Mouse (Mus musculus): ENCODE measurements around the gene Atp5e.
A peak's percentile ranks its signal among the peaks of the same experiment; 100 is the strongest.

Atp5e gene

DNA sequence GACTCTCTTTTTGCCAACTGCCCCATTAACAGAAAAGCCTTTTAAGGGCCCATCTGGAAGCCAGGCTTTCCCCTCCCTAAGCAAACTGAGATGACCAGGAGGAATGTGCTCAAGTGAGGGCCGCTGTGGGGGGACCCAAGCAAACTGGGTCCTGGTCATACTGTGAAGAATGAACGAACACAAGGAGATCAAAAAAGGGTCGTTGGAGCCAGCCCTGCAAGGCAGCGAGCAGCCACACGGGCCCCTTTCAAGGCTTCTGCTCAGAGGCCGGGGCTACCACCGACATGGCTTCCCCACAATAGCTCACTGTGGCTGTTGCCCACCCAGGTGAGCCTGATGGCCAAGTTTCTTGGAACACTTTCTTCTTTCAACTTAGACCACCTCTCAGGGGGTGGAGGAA lies 17.4 kb downstream of the Atp5e start:
- DNase-seq = no peak

DNA sequence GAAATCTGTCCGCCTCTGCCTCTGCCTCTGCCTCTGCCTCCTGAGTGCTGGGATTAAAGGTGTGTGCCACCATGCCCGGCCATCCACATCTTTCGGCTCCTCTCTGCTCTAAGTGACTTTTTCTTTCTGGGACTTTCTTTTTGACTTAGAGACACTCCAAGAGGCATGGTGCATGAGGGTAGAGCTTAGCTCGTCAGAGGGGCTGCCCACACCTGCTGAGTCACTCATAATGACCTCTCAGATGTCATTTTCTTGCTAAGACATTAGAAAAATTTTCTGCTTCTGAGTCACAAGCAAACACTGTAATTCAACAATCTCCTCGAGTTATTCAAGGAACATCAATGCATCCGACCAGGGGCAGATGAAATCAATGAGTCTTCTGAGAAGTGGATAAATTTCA lies 18.9 kb downstream of the Atp5e start:
- DNase-seq = no peak

DNA sequence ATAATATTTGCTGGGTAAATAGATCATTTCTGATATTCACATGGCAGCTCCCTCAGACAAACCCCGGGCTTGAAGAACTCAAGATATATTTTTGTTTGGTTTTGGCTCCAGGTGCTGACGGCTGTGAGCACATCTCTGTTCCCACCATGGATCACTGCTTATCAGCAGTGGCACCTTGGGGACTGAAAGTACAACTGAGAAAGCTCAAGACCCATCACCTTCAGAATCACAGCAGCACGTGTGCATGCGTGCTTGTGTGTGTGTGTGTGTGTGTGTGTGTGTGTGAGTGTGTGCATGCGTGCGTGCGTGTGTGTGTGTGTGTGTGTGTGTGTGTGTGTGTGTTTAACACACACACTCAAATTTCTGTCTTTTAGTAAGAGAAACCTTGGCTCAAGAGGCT lies 19.5 kb downstream of the Atp5e start:
- no peak for DNase-seq

DNA sequence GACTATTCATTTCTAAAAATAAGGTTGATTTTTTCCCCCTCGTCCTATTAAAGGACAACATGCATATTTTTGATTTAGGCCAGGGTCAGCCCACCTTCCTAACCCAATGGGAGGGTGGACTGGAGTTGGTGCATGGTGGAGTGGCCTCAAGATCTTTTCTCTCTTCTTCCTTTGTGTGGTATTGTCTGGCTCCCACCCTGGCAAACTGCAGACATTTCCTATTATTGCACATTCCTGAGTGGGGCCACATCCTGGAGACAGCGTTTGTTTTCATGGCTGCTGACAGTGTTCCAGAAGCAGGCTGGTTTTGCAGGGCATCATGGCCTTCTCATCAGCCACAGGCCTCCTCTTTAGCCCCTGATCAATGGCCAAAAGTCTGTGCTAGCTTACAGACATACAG lies 20.9 kb downstream of the Atp5e start:
- DNase-seq = no peak

DNA sequence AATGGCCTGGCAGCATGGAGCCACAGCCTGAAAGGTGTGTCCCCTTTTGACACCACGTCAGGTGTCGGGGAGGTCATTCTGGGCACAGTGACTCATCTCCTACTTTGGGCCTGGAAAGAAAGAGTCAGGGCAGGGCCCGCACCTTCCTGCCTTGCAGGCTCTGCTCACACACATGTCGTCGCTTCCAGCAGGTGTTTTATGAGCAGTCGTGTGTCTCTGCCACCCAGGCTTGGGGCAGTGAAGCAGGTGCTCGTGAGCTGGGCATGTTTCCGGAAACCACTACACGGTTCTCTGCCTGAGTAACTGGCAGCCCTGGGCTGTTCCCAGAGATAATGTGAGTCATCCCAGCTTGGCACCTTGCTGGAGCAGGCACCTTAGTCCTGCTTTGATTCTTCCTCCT lies 21.4 kb downstream of the Atp5e start:
- peak in 1 of 2 experiments; percentile 20 for DNase-seq

DNA sequence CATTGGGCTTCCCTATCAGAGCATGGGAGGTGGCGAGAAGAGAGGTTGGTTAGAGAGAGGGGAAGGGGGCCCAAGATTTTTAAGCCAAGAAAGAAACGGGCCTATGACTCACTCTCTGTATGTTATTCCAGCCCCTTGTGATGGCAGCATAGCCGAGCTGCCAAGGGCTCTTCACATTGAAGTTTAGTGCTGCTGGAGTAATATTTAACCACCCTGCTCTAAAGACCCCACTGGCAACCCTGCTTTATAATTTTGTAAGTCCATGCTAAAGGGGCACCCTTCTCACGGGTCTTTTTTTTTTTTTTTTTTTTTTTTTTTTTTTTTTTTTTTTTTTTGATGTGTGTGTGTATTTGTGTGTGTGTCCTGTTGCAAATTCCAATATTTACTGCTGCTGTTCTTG lies 22.0 kb downstream of the Atp5e start:
- no peak for DNase-seq

DNA sequence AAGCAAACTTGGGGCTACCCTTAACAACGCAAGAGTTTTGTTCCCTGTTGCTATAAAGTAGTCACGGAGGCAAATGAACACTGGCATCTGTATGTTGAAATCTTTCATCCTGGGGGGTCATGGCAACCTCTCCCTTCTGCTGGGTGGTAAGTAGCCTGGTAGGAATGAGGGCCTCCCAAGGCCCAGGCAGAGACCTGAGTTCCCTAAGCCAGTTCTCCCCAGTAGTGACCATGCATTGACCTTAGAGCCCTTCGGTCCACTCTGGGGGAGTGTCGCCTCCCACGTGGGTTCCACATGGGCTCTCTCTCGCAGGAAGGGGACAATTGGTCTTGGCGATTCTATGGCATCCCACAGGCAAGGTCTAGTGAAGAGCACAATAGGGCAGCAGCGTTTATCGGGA lies 23.9 kb downstream of the Atp5e start:
- no peak for DNase-seq

DNA sequence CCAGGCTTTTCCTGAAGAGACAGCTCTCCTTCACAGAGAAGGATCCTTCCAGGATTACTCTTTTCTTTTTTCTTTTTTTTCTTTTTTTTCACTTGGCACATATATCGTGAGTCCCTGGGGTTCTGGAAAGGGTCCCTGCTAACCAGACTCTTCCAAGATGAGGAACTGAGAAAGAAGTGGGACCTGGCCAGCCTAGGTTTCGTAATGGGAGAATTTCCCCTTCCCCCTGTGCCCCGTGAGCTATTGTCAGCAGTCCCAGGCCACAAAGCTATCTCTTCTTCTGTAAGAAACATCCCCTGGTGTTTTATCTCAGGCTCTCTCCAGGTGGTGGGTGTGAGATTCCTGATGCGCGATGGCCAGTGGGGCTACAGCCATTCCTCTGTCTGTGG lies 24.5 kb downstream of the Atp5e start:
- DNase-seq = no peak

DNA sequence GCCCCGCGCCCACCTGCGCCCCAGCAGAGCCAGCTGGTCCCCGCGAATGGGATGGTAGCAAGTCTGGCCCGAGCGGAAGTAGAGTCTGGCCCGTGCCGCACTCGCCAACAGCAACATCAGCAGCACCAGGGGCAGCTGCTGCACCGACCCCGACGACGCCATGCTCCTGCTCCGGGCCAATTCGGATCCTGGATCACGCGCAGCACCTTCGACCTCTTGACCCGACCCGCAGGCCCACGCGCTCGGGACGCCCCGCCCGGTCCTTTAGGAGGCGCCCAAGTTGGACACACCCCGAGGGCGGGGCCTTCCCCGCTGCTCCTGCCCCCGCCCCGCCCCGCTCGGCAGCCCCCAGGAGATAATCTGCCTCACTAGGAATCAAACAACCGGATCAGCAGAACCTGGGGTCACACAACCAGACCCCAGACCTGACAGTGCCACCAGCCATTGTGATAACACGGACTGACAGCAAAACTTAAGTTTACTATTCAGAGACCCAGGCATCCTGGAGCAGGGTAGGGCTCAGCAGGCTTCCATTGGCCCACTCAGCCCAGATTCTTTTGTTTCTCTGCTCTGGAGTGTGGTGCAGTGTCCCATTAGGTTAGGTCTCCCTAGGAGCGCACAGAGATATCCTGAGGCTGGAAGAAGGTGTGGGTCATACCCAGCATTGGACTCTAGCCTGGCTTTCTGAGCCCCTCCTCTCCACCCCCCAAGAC lies 25.0 kb downstream of the Atp5e start, which contains the start of gene Ctsz:
Gene Ctsz (minus strand): TSS at position 303 of the 713 bp plus-strand sequence.
- peak; percentile 80 to 85 for DNase-seq

DNA sequence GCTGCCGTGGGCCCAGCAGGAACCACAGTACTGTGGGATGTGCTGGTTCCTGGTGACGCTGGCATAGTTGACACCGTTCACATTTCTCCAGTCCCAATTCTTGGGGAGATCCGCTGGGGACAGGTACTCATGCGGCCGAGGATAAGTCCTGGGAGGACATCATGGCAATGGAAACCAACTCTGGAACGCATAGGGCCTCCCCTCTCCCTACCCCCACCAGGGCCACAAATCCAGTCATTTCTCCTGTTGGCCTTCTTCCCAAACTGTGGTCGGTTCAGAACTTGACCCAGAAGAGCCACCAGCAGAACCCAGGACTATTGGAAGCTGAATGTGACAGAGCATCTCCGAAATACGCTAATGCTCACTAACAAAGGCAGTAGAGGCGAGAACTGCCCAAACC lies 25.7 kb downstream of the Atp5e start:
- DNase-seq = no peak

DNA sequence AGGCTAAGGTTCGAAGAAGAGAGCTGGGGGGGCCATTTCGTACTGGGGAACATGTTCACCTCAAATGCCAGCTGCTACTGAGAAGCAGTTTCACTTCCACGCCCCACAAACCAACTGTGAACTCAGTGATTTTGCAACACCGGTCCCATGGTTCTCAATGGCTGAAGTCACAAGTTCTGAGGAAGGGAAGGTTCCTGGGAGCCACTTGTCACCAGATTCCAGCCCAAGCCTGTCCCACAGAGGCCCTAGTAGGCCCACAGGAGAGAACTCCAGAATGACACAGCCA lies 26.3 kb downstream of the Atp5e start:
- no peak for DNase-seq

DNA sequence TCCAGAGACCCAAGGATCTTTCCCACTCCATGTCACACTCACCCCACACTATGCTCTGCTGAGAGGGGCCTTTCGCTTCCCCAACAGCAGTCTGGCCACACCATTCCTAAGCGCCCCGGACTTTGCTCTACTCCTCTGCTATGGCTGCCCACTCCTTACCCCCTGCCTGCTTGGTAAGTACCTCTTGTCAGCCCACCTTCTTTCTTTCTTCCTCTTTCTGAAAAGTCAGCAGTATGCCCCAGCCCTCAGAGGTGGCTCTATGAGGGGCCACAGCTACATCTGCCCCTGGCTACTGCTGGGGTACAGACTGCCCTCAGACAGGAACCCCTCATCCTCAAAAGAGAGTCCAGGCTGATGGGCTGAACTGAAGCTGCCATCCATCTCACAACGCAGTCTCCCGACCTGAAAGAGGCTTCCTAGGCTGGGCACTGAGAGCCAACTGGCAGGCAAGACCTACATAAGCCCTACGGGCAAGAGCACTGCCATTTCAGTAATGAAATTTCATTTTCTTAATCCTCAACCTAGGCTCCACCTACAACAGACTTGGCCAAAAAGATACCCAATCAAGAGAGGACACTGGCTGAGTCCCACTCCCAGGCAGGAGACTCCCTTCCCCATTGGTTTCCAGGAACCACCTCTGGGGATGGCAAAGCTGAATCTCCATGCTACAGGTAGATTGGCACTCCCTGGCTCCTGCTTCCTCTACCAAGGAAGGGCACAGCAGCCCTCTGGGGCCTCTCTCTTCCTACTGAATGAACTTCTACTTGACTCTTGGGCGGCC lies 26.8 kb downstream of the Atp5e start:
- DNase-seq = no peak

DNA sequence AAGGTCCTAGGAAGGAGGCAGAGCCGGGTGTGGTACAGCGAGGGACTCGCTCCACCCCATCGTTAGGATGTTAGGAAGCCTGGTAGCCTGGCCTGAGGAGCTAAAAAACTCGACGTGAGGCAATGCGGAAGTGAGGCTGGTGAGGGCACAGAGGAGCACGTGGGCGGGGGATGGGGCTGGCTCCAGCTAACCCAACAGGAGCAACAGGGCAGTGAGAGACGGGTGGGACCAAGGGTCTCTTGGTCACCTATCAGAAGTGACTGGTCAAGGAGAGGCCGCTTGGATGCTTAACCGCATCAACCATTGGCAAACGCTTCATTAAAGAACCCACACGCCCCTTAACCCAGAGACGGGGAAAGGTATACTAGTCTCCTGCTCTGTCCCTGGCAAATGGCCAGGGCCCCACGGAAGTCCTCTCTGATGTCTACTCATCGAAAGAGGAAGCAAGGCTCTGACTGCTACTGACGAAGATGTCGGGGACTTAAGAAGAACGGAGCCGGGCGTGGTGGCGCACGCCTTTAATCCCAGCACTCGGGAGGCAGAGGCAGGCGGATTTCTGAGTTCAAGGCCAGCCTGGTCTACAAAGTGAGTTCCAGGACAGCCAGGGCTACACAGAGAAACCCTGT lies 27.7 kb downstream of the Atp5e start:
- DNase-seq = no peak

DNA sequence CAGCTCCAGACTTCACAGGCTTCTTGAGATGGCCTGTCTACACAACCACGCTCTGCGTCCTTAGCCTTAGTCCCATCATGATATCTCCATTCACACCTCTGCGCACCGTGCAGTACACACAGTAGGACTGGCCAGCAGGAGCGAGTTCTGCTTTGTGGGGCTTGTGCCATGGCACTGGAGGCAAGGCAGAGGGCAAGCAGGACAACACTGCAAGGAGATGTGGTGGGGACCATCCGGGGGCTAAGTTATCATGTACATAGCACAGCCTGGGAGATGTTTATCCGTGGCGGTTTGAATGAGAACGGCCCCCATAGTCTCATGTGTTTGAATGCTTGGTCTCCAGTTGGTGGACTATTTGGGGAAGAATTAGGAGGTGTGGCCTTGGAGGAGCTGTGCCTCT lies 29.0 kb downstream of the Atp5e start:
- DNase-seq = no peak

DNA sequence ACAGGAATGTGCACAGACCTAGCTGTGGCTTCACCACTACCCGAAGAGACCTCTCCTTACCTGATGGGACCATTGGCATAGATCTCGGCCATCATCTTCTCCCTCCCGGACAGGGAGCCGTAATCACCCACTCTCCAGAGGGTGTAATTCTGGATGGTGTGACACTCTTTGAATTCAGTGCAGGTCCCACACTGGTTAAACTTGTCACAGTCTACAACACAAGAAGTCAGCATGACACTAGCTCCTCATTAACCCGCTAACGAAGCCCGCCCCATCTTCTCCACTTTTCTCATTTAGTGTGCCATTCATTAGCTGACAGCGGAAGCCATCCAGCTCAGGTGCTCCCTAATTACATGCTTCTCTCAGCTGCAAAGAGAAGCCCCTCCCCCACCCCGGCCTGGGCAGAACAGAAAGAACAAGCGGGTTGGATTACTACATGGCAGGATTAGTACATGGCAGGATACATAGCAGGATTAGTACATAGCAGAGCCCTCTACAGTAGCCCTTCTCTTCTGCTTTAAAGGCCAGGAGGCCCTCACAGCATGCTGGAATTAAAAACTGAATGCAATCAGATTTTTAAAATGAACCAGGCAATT lies 34.8 kb downstream of the Atp5e start:
- peak; percentile 27 to 61 for DNase-seq

DNA sequence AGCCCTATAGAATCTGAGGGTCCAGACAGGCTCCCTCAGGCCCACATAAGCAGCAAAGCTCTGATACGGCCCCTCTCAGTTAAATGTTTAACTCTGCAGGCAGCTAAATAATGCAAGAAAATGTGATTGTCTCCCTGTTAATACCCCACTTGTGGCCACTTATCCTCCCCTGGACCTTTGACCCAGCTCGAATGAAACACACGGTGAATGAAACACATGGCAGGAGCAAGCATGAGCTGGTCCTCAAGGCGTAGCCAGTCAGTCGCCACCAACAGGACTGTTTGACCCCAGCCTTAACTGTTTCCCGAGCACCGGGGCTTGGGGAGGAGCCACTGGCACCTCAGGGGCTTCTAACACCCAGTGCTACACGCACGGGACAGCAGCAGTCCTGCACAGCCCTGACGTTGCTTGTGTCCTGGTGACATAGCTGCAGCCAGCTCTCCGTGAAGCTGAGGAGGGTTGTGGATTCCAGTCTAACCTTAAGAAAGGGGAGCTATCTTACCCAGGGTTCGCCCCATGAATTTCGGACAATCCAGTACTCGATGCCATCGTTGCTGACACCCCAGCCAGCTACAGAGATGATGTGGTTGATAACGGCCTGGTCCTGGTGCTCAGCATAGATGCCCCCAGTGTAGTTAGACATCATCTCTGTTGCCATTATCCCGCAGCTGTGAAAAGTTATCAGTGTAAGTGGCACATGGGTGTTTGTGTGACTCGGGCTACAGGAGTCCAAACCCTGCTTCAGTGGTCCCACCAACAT lies 35.6 kb downstream of the Atp5e start:
- DNase-seq = peak in 1 of 2 experiments; percentile 58

DNA sequence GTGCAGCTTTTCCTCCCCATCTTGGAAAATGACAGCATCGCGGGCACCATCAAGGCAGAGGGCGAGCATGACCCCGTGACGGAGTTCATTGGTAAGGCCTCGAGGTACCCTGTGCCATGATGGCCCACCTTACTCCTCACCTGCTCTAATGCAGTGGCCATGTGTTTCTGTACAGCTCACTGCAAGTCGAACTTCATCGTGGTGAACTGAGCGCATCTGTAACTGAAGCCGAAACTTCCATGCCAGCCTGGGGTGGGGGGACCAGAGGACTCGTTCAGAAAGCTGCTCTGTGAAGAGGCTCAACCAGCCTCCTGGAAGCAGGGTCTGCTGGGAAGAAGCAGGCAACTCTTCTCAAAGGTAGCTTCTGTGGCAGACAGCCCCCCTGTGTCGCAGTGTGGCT lies 37.0 kb downstream of the Atp5e start:
- DNase-seq = no peak

DNA sequence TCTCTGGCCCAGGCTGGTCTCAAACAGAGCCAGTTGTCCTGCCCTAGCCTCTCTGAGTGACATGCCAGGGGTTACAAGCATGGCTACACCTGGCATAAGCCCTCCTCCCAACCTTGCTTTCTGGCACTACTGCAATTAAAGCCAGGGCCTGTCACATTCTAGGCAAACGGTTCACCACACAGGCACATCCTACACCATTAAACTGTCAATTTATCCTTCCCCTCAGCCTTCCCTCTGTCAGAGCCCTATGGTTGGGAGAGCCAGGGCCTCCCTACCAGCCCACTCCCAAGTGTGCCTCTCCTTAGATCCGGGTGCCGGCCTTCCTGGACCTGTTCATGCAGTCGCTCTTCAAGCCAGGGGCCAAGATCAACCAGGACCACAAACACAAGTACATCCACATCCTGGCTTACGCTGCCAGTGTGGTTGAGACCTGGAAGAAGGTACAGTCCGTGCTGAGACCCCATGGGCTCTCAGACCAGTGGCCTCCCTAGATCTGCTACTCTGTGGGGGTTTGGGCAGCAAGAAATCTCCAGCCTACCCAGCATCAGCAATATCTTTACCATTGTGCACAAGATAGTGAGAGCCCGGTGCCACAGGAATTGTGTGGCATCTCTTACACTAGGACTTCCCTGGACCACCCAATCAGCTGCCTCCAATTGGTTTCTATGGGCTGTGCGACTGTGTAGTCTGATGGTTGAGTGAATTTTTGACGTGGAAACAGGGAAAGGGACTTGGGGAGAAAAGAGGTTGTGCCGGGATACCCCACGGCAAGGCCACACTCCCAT lies 39.4 kb downstream of the Atp5e start:
- no peak for DNase-seq

DNA sequence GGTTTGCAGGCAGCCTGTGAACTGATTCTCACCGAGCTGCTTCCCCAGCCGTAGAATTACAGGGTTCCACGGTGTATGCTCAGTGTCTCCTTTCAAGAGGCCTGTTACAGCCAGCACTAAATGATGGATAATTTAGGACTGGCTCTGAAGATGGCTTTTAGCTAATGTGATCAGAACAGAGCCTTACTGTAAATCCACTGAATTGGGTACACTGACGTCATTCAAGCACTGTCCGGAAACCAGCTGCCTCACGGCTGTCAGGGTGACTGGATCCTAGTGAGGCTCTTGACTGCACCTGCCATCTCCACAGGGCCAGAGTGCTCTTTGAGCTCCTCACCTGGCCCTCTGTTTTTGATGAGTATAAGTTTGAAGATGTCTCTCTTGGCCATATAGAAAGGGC lies 42.8 kb downstream of the Atp5e start:
- DNase-seq = no peak

DNA sequence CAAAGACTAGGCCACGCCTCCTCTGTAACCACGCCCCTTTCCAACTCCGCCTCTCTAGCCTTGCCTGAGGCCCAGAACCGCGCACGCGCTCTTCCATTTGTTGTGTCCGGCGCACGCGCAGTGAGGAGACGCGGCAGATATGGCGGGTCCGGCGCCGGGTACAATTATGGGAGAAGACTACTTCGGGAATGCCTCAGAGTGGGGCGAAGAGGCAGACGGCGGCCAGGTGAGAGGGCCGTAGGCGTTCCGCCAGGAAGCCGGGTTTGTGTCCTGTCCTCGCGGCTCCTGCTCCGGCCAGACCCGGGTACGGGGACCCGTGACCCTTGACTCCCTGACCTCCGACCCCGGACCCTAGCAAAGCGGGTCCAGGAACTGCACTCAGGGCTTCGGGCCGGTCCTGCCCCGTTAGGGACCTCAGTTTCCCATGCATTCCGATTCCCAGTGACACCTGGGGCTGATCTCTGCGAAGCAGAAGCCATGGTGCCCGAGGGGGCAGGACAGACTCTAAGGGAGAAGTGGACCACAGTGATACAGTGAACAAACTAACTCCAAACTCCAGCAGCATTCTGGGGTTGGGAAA lies 48.1 kb downstream of the Atp5e start, which contains the start of gene Nelfcd:
Gene Nelfcd (plus strand): TSS at position 74 of the 580 bp plus-strand sequence.
- DNase-seq = peak; percentile 97

DNA sequence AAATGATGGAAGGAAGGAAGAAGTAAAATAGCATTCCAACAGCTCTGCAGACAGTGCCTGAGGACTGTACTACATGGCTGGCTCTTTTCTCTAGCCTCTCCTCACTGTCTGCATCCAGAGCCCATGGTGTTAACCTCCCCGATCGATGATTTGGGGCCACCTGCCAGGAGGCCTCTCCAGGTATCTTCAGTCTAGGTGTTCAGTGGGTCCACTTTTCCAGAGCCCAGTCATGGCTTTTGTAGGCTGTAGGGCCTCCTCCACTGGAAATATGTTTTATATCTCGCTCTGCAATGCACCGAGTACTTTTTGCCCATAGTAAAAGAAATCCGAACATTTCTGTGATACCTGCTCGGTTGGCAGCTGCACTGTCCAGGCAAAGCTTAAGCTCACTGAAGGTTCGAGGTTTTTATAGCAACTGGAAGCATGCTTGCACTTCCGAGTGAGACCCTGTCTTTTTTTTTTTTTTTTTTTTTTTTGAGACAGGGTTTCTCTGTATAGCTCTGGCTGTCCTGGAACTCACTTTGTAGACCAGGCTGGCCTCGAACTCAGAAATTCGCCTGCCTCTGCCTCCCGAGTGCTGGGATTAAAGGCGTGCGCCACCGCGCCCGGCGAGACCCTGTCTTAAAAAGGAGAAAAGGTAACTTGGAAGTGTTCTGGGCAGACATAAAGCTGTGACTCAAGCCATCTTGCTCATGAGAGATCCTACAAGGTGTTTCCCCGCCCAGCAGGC lies 48.7 kb downstream of the Atp5e start:
- no peak for DNase-seq
